Mouse (Mus musculus): Measurements from ENCODE around the gene Fahd1.

Fahd1 gene

GRCm38 (mm10) chr17:24885356-24886133 is 35.4 kb upstream of the Fahd1 start:
- no peak for DNase-seq (ENCODE audit: extremely low spot score, low spot score)

GRCm38 (mm10) chr17:24884391-24884790 is 34.2 kb upstream of the Fahd1 start:
- no peak for DNase-seq (ENCODE audit: extremely low spot score, low spot score)

GRCm38 (mm10) chr17:24881738-24882440 is 31.7 kb upstream of the Fahd1 start:
- no peak for DNase-seq (ENCODE audit: extremely low spot score, low spot score)

- no peak for DNase-seq (ENCODE audit: extremely low spot score, low spot score)
Observed at GRCm38 (mm10) chr17:24878531-24878930, 28.4 kb upstream of the Fahd1 start.

- no peak for DNase-seq (ENCODE audit: extremely low spot score, low spot score)
Observed at GRCm38 (mm10) chr17:24878117-24878397, 27.9 kb upstream of the Fahd1 start.

GRCm38 (mm10) chr17:24877336-24878116 is 27.4 kb upstream of the Fahd1 start:
- DNase-seq (ENCODE audit: extremely low spot score, low spot score), result no peak

- no peak for DNase-seq (ENCODE audit: extremely low spot score, low spot score)
Observed at GRCm38 (mm10) chr17:24874989-24875388, 24.8 kb upstream of the Fahd1 start.

GRCm38 (mm10) chr17:24874405-24874745 is 24.2 kb upstream of the Fahd1 start:
- DNase-seq (ENCODE audit: extremely low spot score, low spot score), result no peak

GRCm38 (mm10) chr17:24873695-24874404 is 23.7 kb upstream of the Fahd1 start:
- no peak for DNase-seq (ENCODE audit: extremely low spot score, low spot score)

- DNase-seq (ENCODE audit: extremely low spot score, low spot score), result no peak
Observed at GRCm38 (mm10) chr17:24867914-24868313, 17.8 kb upstream of the Fahd1 start.

GRCm38 (mm10) chr17:24865776-24866175 is 15.6 kb upstream of the Fahd1 start, which contains the start of gene Igfals:
Gene Igfals (plus strand): TSS chr17:24865997.
- DNase-seq (ENCODE audit: extremely low spot score, low spot score), result no peak

GRCm38 (mm10) chr17:24861785-24862184 is 11.6 kb upstream of the Fahd1 start:
- no peak for DNase-seq (ENCODE audit: extremely low spot score, low spot score)

GRCm38 (mm10) chr17:24860076-24860475 is 9.9 kb upstream of the Fahd1 start:
- DNase-seq (ENCODE audit: extremely low spot score, low spot score), result no peak

- DNase-seq (ENCODE audit: extremely low spot score, low spot score), result no peak
Observed at GRCm38 (mm10) chr17:24858967-24859366, 8.8 kb upstream of the Fahd1 start.

GRCm38 (mm10) chr17:24857831-24858470 is 7.8 kb upstream of the Fahd1 start:
- no peak for DNase-seq (ENCODE audit: extremely low spot score, low spot score)

GRCm38 (mm10) chr17:24856589-24856988 is 6.4 kb upstream of the Fahd1 start:
- DNase-seq (ENCODE audit: extremely low spot score, low spot score), result no peak

GRCm38 (mm10) chr17:24855838-24856464 is 5.8 kb upstream of the Fahd1 start:
- no peak for DNase-seq (ENCODE audit: extremely low spot score, low spot score)

GRCm38 (mm10) chr17:24851381-24852125 is 1.4 kb upstream of the Fahd1 start:
- no peak for DNase-seq (ENCODE audit: extremely low spot score, low spot score)

- DNase-seq (ENCODE audit: extremely low spot score, low spot score), result no peak
Observed at GRCm38 (mm10) chr17:24850773-24851127, 586 bp upstream of the Fahd1 start.

- no peak for DNase-seq (ENCODE audit: extremely low spot score, low spot score)
Observed at GRCm38 (mm10) chr17:24849733-24850064, 465 bp downstream of the Fahd1 start.

Data from neural tube, embryonic 10.5 days (tissue).